8 mouse cellular contexts compared by ENCODE assay signal in genomic region chr13:112439105-112439818, GRCm38 (mm10). TPM values are rescaled to one million over a fixed set of nuclear protein-coding genes. Genes with fewer than 3 reads are reported as not detected.
DNase-seq lines count a peak whose midpoint lies in the region; ATAC-seq lines count a peak whose summit lies in the region.

No protein-coding gene starts in this region.

- peaks cover 14% of the 10 kb centered on the region for H3K4me1 ChIP-seq in forebrain, embryonic 12.5 days
- peaks cover 25% of the 10 kb centered on the region for H3K4me1 ChIP-seq in limb, embryonic 15.5 days
- H3K4me1 ChIP-seq in neural tube, embryonic 15.5 days: peaks cover 14% of the 10 kb centered on the region

- WGBS in forebrain, embryonic 12.5 days: 60% methylated on average over 15 of the region's 15 CpGs
- WGBS in limb, embryonic 15.5 days: 27% methylated on average over 15 of the region's 15 CpGs
- WGBS in neural tube, embryonic 15.5 days: 33% methylated on average over 15 of the region's 15 CpGs

- peak; percentile 60 for DNase-seq in CD4-positive helper T cell, adult 2 months (ENCODE audit: low read depth, low spot score)
- DNase-seq in ES-CJ7 (ENCODE audit: low read depth, low spot score): peak; percentile 79
- DNase-seq in frontal cortex, postnatal 14 days (ENCODE audit: low spot score in 2 of 2): no peak
- no peak for DNase-seq in gastrocnemius, postnatal 25 days
- DNase-seq in frontal cortex, postnatal 36 days (ENCODE audit: low spot score in 2 of 2): no peak

- peak overlapping the region; percentile 43 for H3K4me2 ChIP-seq in forebrain, embryonic 12.5 days
- peak overlapping the region; percentile 17 for H3K4me2 ChIP-seq in limb, embryonic 15.5 days
- H3K4me2 ChIP-seq in neural tube, embryonic 15.5 days: peak overlapping the region; percentile 33

- no peak for ATAC-seq in forebrain, embryonic 12.5 days (ENCODE audit: low FRiP score)
- no peak for ATAC-seq in limb, embryonic 15.5 days (ENCODE audit: insufficient number of reproducible peaks, low FRiP score, low TSS enrichment, low read depth)
- ATAC-seq in neural tube, embryonic 15.5 days (ENCODE audit: low FRiP score): no peak

- H3K4me3 ChIP-seq in forebrain, embryonic 12.5 days (replicated peaks): no peak overlapping the region
- no peak overlapping the region for H3K4me3 ChIP-seq in limb, embryonic 15.5 days
- H3K4me3 ChIP-seq in neural tube, embryonic 15.5 days (replicated peaks): no peak overlapping the region

- H3K9me3 ChIP-seq in forebrain, embryonic 12.5 days: no peaks in the 10 kb centered on the region
- no peaks in the 10 kb centered on the region for H3K9me3 ChIP-seq in limb, embryonic 15.5 days
- H3K9me3 ChIP-seq in neural tube, embryonic 15.5 days (replicated peaks): no peaks in the 10 kb centered on the region

- no peak overlapping the region for H3K27ac ChIP-seq in forebrain, embryonic 12.5 days
- peak overlapping the region; percentile 67 for H3K27ac ChIP-seq in limb, embryonic 15.5 days
- H3K27ac ChIP-seq in neural tube, embryonic 15.5 days (replicated peaks): 0 out of 2 replicates have a peak overlapping the region, but pooled peaks have one; percentile 19

- H3K36me3 ChIP-seq in forebrain, embryonic 12.5 days (replicated peaks): no peaks in the 10 kb centered on the region
- no peaks in the 10 kb centered on the region for H3K36me3 ChIP-seq in limb, embryonic 15.5 days
- H3K36me3 ChIP-seq in neural tube, embryonic 15.5 days: no peaks in the 10 kb centered on the region

- no peaks in the 10 kb centered on the region for H3K27me3 ChIP-seq in forebrain, embryonic 12.5 days
- no peaks in the 10 kb centered on the region for H3K27me3 ChIP-seq in limb, embryonic 15.5 days
- no peaks in the 10 kb centered on the region for H3K27me3 ChIP-seq in neural tube, embryonic 15.5 days (replicated peaks)

- H3K9ac ChIP-seq in forebrain, embryonic 12.5 days: no peak overlapping the region
- H3K9ac ChIP-seq in limb, embryonic 15.5 days: no peak overlapping the region
- H3K9ac ChIP-seq in neural tube, embryonic 15.5 days (replicated peaks): no peak overlapping the region

RNA-seq across cellular contexts. Expression of gene Il6st, which starts 24.6 kb away (rescaled TPM):
- 30.4 and 31.6 TPM in 2 replicates for polyA plus RNA-seq in forebrain, embryonic 12.5 days (2016; fragmentation: Nextera tagmentation; extraction: Ambion mirVana)
- polyA plus RNA-seq in limb, embryonic 15.5 days (2015; fragmentation: Nextera tagmentation; extraction: Ambion mirVana): 39.5 and 40.2 TPM in 2 replicates
- polyA plus RNA-seq in neural tube, embryonic 15.5 days (2015; fragmentation: Nextera tagmentation; extraction: Ambion mirVana): 25.2 and 25.6 TPM in 2 replicates
- 100 to 1,000 TPM; 131 to 142 TPM for total RNA-seq in gastrocnemius, postnatal 25 days (2021)

Comparison
In these comparisons a context has a peak if more than half of its experiments do, and no peak if none do; other contexts are left out.
1. DNase-seq: peak in CD4-positive helper T cell, adult 2 months (single experiment) and ES-CJ7 (single experiment); none in frontal cortex, postnatal 14 days (0 of 2), gastrocnemius, postnatal 25 days (single experiment) and frontal cortex, postnatal 36 days (0 of 2).
2. Peak in every context shown above with its lines, with median percentiles within 50 percentile points of each other: H3K4me2 ChIP-seq.